Mouse (Mus musculus): ENCODE measurements around the gene Tpm4.
"Not testable (repeated sequence)": the region's sequence is repeated elsewhere in the genome, so short reads cannot be mapped to it uniquely, and the experiment has no call there.

Gene Tpm4

DNA sequence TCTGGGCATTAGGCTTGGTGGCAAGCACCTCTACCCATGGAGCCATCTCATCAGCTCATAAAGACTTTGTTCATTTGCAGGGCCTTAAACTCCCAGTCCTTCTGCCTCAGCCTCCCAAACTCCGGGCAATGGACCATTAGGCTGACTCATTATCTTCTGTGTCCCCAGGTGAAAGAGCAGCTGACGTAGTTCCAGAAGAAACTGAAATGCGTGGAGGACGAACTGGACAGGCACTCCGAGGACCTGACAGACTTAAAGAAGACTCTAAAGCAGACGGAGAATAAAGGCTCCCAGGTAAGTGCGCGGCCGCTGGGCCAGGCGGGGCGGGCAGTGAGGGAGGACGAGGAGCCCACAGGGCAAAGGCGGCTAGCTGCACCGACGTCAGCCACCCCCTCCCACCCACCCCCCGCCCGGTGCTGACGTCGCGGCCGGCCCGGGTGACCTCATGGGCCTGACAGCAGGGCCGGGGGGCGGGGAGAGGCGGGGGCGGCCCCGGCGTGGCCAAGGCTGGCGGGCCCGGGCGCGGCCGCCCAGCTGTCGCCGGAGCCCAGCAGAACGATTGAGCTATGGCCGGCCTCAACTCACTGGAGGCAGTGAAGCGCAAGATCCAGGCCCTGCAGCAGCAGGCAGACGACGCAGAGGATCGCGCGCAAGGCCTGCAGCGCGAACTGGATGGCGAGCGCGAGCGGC, at the start of gene Tpm4:
Gene Tpm4 (plus strand): TSS at position 220 of the 690 bp plus-strand sequence.
- peak; percentile 70 for DNase-seq

DNA sequence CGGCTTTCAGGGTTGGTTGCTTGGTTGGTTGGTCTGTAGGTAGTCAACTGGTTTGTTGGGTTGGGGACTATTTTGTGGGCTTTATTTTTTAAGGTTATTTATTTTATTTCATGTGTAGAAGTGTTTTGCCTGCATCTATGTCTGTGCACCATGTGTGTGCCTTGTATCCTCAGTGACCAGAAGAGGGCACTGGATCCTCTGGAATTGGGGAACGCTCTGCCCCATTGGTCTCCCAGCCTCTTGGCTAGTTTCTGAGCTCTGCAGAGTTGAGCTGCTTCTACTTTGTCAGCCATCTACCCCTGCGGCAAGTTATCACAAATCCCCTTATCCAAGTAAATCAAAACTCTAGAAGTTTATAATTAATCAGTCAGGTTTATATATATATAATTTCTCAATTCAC, 47.2 kb upstream of the Tpm4 start:
- not testable (repeated sequence) for DNase-seq

DNA sequence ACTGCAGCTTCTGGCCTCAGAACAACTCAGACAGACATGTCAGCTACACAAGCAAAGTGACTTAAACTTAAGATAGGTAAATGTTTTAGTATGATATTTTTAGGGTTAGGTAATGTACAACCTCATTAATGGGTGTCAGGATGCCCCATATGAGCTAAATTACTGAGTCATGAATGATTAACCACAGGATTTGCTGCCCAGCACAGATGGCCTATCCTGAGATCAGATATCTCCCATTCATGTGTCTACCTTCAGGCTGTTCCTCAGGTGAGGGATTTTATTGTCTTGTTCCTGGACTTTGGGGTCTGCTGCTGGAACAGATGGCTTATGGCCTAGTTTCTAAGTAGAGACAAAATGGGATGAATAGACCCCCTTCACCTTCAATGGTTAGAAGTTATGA, 38.1 kb upstream of the Tpm4 start:
- not testable (repeated sequence) for DNase-seq

DNA sequence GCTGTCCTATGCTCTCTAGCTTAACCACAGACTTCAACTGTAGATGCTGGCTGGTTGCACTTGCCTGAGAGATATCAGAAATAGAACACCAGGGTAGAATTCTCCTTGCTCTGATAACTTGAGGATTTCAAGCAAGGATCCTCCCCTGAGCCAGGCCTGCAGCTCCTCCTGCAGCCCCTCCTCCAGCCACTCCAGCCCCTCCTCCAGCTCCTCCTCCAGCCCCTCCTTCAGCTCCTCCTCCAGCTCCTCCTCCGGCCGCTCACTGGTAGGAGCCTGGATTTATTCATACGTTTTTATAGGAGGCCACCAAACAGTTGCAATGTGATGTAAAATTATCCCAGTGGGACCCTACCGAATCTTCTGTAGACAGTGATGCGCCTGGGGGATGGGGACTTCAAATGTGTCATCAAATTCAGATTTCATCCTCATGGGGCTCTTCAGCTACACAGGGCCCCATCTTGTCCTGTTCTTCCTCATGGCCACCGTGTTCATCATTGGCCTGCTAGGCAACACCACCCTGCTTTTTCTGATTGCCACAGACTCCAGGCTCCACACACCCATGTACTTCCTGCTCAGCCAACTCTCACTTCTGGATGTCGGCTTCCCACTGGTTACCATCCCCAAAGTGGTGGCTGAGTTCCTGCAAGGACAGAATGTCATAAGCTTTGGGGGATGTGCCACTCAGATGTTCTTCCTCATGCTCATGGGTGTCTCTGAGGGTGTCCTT, 35.2 kb upstream of the Tpm4 start:
- DNase-seq, result peak; percentile 7

DNA sequence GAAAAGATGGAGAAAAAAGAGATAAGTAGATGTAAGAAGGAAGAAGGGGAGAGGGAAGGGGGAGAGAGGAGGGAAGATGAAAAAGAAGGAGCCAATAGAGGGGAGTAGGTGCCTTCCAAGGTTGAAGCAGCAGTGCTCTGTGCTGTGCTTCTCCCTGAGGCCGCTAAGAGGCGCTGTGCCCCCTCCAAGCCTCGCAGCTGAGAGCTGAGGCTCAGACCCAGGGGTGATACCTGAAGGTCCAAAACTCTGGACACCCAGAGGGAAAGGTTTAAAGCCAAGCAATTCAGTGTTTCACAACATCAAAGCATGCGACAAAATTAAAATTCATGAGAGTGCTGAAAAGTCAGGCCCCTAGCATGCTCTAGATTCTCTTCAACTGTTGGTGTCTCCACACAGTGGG, 29.6 kb upstream of the Tpm4 start:
- DNase-seq, result no peak

DNA sequence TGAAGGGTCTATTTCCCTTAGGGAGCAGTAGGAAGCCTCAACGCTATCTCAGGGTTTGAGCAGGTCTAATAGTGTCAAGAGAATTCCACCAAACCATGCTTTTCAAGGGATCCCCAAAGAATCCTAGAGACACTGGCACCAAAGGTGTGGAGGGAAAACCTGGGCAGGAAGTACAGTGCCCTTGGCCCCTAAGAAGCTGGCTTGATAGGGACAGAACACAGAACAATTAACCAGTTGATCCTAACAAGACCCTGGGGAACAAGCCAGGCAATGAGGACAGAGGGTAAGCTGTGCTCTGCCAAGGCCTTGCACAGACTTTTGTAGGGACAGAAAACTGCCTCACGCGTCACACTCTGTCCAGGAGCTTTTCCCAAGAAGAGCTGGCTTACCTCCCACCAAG, 28.0 kb upstream of the Tpm4 start, which contains the start of gene Olfr374:
Gene Olfr374 (plus strand): TSS at position 301 of the 400 bp plus-strand sequence.
- no peak for DNase-seq

DNA sequence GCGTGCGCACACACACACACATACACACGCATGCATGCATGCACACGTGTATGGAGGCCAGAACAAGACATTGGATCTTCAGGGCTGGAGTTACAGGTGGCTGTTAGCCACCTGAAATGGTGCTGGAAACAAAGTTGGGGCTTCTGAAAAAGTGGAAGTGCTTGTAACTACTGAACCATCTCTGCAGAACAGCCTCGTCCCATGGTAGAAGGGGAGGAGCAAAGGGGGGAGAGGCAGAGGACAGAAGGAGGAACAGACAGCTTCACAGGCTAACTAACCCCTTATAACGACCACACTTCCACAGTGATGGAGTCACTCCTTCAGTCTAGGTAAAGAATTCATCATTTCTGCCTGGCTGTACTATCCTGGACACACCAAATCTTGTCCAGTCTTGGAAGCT, 23.9 kb upstream of the Tpm4 start:
- no peak for DNase-seq

DNA sequence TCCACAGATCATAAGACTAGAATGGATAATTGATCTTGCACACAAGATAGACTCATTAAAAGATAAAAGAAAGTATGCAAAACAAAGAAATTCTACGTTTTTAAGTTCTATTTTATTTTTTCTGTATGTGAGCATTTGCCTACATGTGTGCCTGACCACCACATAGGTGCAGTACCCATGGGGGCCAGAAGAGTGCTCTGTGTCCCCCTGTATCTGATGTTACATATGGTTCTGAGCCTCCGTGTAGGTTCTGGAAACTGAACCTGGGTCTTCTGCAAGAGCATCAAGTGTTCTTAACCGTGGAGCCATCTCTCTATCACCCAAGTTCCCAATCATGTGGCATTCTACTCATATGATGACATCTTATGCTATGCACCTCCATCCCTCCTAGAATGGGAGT, 22.3 kb upstream of the Tpm4 start:
- no peak for DNase-seq

DNA sequence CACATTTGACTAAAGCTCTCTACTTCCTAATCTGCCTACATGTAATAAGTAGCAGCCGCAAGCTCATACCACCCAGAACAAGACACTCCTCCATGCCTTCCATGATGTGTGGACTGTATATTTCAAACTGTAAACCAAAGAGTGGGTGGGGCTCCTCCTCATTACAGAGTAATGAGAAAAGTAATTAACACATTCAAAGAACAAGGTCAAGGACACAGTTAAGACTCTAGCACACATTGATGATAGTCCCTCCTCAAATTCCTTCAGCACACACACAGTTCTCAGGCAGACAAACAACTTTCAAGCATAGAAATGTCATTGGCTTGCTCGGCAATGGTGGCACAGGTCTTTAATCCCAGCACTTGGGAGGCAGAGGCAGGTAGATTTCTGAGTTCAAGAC, 19.6 kb upstream of the Tpm4 start:
- DNase-seq, result no peak

DNA sequence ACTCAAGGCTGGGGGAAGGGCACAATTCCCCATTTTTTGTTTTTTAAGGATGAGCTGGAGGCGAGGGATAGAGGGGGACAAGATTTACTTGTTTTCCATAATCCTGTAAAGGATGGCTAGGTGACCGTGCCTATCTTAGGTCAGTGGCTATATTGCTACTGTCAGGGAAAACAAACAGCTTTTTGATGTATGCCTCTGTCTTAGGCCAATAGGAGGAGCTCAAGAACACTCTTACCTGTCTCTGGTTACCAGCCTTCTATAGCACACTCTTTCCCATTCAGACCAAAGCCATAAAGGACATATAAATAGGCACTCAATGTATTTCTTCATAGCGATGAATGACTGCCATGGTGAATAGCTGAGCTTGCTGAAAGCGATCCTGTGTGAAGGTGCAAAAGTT, 16.2 kb upstream of the Tpm4 start:
- DNase-seq, result no peak

DNA sequence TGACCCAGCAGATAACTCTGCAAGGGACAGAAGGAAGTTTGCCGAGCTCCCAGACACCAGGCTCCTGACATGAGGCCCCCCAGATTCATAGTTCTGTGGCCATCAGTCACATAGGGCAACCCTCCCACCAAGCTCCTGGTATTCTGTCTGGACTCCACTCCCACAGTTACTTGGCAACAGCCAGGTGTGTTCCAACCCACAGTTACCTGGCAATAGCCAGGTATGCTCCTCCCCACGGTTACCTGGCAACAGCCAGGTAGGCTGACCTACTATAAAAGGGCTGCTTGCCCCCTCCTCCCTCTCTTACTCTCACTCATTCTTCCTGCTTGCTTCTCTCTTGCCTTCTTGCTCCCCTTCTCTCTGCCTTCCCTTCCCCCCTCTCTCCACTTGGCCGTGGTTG, 13.3 kb upstream of the Tpm4 start:
- not testable (repeated sequence) for DNase-seq

DNA sequence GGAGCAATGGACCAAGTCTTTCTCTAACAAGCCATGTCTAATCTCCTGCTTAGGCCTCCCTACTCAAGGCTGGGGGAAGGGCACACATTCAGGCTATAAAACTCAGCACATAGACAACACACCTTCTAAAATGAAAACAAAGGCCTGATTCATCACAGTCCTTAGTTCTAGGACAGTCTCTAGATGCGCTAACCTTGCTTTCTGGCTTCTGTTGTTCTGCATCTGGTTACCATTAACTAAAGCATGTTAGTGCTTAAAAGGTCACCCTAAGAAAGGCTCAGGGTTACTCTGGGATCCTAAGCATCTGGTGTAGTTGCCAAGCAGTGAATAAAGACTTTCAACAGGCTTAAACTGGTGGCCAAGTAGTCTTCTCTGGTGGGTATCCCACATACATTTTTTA, 12.8 kb upstream of the Tpm4 start:
- DNase-seq, result no peak

DNA sequence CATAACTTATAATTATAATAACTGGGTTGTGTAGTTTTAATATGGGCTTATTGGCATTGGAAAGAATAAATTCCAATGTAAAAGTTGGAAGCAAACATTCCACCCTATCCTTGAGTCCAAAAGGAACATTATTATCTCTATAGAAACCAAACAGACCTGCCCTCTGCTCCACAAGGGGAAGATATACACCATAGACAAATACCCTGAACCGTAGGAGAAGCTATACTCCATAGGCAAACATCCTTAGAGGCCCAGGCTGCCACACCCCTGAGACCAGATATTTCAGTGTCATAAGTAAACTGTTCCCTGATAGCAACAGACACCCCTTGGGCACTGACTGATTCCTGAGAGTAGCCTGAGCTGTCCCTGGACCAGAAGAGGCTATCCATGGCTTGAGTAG, 6.9 kb upstream of the Tpm4 start:
- DNase-seq, result no peak

DNA sequence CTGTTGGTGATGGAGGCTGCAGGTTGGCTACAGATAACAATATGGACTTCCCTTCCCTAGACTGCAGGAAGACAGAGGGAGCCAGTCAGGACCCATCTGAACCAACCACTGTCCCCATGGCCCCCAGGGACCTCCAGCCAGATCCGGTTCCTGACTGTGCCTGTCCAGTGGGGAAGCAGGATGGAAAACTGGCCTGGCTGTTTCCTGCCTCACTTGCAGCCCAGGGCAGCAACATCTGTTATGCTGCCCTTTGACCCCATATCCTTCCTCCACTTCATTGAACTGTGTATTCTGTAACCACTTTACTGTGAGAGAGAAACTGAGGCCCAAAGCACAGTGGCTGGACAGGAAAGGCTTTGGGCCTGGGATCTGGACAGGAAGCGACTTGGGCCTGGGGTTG, 3.5 kb upstream of the Tpm4 start:
- DNase-seq, result no peak

DNA sequence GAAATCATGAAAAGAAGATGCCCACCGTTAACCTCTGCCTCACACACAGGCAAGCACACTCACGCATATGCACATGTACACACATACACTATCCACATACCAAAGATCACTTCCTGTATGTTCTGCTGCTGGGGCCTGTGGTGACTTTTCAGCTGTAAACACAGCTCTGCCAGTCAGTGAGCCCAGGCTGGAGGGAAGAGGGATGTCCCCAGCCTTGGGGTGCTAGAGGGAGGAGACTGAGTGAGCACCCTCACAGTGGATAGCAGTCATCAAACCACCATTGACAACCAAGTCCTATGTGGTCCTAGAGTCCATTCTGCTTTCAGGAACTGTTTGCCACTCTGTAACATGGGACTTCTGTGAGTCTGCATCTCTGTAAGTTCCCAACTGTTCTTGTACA, 2.9 kb upstream of the Tpm4 start:
- DNase-seq, result no peak

DNA sequence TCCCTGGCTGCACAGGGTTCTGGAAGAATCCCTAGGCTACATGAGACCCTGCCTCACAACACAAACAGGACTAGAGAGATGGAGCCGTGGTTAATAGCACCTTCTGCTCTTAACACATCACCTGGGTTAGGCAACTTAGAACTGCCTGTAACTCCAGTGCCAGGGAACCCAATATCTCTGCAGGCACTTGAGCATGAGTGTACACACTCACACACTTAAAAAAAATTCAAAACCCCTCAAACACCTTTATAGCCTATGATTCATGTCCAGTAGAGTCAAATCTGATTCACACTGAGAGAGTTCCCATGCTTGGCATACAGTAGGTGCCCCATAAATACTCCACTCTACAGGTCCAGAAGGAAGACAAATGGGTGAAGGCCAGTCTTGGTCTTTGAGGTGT, 2.4 kb upstream of the Tpm4 start:
- no peak for DNase-seq

DNA sequence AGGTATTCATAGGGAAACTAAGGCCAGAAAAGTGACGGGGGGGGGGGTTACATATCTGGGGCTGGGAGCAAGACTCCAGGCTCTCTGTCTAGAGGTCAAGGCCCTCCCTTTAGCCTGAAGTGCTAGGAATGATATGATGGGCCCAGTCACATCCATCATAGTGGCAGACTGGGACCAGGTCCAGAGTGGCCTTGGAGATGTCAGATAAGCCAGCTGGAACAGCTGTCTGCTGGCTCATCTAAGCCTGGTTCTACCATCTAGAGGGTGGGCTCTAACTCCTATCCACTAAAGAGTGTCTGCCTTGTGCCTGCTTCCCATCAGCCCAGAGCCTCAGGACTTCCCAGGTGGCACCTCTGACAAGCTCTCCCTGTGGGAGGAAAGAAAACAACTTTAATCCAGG, 1.9 kb upstream of the Tpm4 start:
- DNase-seq, result no peak

DNA sequence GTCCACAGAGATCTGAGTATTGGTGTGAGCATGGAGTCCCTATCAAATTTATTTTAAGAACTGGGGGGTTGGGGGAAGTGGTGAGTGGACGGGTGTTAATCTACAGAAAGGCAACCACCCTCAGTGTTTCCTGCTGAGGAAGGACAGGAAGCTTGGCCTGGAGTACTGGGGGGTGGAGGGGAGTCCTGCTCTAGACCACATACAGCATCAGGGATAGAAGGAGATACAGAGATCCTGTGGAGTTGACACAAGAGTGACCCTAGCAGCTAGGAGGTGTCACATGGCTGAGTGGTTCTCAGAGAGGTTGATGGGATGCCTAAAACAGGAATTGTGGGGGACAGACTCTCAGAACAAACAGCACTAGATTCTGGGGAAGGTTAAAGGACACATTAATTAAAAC, 1.3 kb upstream of the Tpm4 start:
- DNase-seq, result no peak

DNA sequence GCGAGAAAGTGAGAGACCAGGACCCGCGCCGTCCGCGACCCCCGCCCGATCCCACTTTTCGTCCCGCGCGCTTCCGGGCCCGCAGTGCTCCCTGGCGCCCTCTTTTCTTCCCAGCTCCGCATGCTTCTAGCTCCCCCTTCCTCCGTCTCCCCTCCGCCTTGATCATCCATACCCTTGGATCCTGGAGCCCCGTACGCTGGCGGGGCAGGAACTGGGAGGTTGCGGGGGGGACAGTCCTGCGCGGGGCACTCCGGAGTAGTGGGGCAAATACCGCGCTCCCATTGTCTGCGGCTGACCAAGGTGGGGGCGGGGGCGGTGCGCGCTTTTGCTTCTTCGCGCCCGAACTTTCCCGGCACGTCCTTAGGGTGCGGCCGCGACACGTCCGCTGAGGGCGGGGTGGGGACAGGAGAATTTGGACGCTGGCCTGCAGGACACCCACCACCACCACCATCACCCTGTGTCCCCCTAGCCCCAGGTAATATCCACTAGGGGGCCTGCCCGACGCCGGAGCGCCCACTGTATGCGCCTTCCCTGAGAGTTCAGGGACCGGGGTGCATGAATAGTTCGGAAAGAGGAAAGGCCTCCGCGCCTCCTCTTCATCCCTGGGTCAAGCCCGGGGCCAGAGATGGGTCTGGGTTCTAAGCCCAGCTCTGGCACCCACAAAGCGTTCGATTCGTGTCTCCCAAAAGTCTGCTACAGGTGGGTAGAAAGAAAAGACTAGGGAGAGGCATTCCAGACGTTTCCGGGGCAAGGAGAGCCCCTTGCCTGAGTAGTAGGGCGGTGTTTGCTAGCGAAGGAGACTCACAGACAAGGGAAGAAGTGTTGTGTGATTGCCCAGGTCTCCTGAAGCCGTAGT, 899 bp downstream of the Tpm4 start:
- DNase-seq, result peak; percentile 50

DNA sequence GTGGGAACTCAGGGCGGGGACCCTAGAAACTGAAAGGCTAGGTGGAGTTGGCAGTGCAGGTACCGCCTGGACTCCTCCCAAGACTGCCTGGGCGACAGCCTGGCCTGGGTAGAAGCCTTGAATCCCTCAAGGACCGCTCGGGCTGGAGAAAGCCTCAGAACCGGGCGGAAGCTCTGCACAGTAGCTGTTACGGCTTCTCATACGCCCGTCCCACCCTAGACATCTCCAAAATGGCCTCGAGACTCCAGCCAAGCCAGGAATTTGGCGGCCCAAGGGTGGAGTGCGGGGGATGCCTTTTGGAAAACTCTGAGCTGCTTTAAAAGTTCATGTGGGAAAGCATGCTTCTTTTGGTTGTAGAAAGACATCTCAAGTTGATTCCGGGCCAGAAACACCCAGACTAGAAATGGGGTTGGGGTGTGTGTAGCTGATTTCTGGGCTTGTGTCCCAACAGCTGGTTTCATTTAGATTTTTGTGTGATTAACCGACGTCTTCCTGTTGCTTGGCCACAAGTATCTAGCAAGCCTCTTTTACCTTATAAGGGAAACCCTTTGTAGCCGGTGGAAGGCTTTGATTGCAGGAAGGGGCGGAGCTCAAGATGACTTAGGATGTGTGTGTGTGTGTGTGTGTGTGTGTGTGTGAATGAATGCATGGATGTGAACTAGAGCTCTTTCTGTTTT, 1.7 kb downstream of the Tpm4 start:
- DNase-seq, result peak; percentile 18

DNA sequence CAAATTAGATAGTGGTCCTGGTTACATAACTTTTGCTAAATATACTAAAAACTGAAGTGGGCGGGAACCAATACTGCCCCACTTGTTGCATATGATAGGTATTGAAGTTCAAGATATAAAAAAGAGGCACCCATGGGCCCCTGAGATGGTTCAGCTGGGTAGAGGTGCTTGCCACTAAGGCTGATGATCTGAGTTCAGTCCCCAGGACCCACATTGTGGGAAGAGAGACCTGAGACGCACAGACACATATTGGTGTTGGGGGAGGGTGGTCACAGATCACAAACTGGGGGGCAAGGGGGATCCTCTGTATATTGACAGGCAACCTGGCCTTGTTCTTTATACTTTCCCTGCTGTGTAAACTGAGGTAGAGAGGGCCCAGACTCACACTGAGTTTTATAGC, 2.7 kb downstream of the Tpm4 start:
- no peak for DNase-seq

DNA sequence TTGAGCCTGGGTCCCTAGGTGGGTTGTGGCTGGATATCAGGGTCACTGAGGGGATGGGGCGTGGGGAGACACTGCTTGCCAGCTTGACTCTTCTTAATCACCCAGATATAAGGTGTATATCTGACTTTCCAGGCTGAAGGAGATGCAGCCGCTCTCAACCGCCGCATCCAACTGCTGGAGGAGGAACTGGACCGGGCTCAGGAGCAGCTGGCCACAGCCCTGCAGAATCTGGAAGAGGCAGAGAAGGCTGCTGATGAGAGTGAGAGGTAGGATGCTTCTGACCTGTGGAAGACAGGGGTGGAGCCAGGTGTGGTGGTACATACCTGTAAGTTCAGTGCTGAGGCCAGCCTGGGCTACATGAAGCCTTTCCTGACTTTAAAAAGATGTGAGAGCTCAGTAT, 3.7 kb downstream of the Tpm4 start:
- no peak for DNase-seq

DNA sequence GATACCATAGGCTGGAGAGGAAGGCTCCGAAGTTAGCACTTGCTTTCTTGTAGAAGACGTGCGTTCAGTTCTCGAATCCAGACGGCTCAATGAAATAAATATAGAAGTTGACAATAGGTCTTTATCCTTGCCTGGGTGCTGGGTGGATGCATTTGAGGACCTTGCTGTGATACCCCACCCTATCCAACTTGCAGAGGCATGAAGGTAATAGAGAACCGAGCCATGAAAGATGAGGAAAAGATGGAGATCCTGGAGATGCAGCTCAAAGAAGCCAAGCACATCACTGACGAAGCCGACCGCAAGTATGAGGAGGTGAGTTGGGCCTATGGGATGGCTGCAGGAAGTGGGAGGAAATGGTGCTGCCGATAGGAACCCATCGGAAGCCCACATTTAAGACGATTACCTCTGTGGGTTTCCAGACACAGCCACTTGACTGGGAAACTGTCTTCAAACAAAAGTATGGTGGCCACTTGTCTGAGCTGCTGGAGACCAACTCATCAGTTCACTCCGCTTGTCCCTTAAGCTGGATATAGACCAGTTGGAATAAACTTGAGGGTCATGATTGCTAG, 8.6 kb downstream of the Tpm4 start:
- no peak for DNase-seq
